Mouse (Mus musculus) olfactory bulb, adult 2 months (tissue): ENCODE measurements around the gene Cep162. TPM values are rescaled to one million over a fixed set of nuclear protein-coding genes. Genes with fewer than 3 reads are reported as not detected.

ENCODE experiments used
- H3K27ac ChIP-seq: fragments of 200-500 bp; 2 replicates; pipeline ENCODE4 v1.5.1; 2012; ENCODE audit warnings: low read depth, low read length; ENCODE audit not compliant: insufficient read depth
- H3K4me1 ChIP-seq: fragments of 200-500 bp; 2 replicates; pipeline ENCODE4 v1.6.1; 2012; ENCODE audit warnings: low read length; ENCODE audit not compliant: control insufficient read depth, insufficient read depth
- H3K4me3 ChIP-seq: fragments of 200-500 bp; 2 replicates; pipeline ENCODE4 v1.5.1; 2012; ENCODE audit warnings: mild to moderate bottlenecking, low read depth, low read length, moderate library complexity; ENCODE audit not compliant: insufficient read depth
- CTCF ChIP-seq: fragments of 200-500 bp; IDR thresholded peaks from 2 replicates; pipeline ENCODE4 v1.5.1; 2012; ENCODE audit warnings: low read depth, mild to moderate bottlenecking, low read length, moderate library complexity; ENCODE audit not compliant: insufficient read depth
- POLR2A ChIP-seq: fragments of 200-500 bp; IDR thresholded peaks from 2 replicates; pipeline ENCODE4 v1.6.1; 2012; ENCODE audit warnings: mild to moderate bottlenecking, low read depth, low read length, moderate library complexity; ENCODE audit not compliant: insufficient read depth
- WGBS: fragments of 180-500 bp; shearing (Covaris S2); methylation state at CpG from one replicate; pipeline ENCODE4 v1.1.7; 2018; 5-methylcytosine and 5-hydroxymethylcytosine counted together
- polyA plus RNA-seq: library from polyadenylated mRNA; stranded (reverse); fragments of >200 nt; gene quantifications from 2 replicates; pipeline ENCODE4 v1.2.4, GENCODE M21; 2012; ENCODE audit warnings: low replicate concordance; ENCODE audit not compliant: missing spikeins, insufficient read depth, insufficient read length

The Cep162 gene
- polyA plus RNA-seq, result not detected in 2 replicates

DNA sequence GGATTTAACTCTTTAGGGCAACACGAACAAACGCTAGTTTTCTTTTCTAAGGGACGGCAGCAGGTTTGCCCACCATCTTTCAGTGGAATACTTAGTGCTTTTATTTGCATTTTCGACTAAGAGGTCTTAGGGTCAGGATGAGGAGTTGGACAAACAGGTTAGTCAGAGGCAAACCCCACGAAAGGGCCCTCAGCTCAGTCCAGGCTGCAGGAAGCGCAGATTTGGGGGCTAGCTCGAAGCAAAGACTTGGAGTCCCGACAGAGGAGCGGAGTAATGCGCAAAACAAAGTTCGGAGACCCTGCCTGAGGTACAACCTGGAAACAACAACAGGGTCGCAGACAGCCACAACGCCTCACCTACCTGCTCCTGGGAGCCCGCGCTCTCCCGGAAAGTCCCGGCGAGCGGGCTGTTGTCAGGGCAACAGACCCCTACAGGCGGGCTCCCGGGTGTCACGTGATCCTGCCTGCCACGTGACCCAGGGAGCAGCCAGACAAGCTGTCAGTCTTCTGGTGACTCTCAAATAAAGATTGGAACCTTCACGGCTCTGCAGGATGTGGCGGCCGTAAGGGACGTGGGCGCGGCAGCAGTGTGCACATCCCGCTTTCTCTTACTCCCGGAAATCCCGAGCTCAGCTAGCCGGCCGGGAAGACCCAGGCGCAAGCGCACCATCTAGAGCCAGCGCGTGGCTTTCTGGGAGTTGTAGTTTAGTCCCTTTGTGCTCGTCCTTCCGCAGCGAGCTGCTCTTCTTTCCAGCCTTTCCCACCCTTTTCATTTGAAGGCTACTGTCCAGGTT is at the start of gene Cep162:
Cep162 (minus strand) TSS at position 634 of the 793 bp plus-strand sequence.
- Histone ChIP-seq H3K4me1 (0 out of 2 replicates have a peak, but pooled peaks cover 2% of the 10 kb centered on the region), H3K27ac (peak within 1 kb of the TSS; percentile 93), H3K4me3 (peak within 1 kb of the TSS; percentile 98)
- TF ChIP-seq CTCF (peak; percentile 20; the same call in 1 of the 2 replicates), POLR2A (peak; percentile 37; the same call in 1 of the 2 replicates)
- under 1% methylated on average over 41 of the region's 41 CpGs for WGBS

- TF ChIP-seq CTCF (no peak), POLR2A (no peak)
- Histone ChIP-seq H3K4me1 (no peaks in the 10 kb centered on the region), H3K4me3 (no peak overlapping the region)
These were observed 47.9 kb upstream of the Cep162 start for GRCm38 (mm10) chr9:87303196-87303595.

GRCm38 (mm10) chr9:87298900-87299299 is 43.6 kb upstream of the Cep162 start:
- WGBS, result 64% methylated on average over 12 of the region's 12 CpGs
- Histone ChIP-seq H3K4me3 (no peak overlapping the region), H3K4me1 (no peaks in the 10 kb centered on the region), H3K27ac (no peak overlapping the region)
- TF ChIP-seq POLR2A (no peak), CTCF (no peak)

More at GRCm38 (mm10) chr9:87303196-87303595, 47.9 kb upstream of the Cep162 start:
- H3K27ac ChIP-seq, result no peak overlapping the region

- 81% methylated on average over 1 of the region's 1 CpGs for WGBS
- Histone ChIP-seq H3K4me3 (no peak overlapping the region), H3K27ac (no peak overlapping the region), H3K4me1 (no peaks in the 10 kb centered on the region)
- TF ChIP-seq POLR2A (no peak), CTCF (no peak)
These were observed 42.2 kb upstream of the Cep162 start for GRCm38 (mm10) chr9:87297522-87297921.

DNA sequence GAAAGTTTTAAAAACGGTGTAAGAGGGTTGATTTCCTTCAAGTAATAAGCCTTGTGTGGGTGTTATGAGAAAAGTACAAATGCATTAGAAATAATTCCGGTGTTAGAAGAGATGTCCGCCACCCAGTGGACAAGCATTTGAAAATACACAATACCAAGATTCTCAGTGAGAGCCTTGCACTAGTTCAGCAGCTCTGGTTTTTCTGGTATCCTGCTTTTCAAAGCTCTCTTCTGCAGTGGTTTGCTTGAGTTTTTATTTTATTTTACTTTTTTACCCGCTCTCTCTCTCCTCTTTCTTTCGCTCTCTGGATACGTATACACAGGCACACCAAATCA is 327 bp upstream of the Cep162 start:
- H3K4me1 ChIP-seq, result 0 out of 2 replicates have a peak, but pooled peaks cover 2% of the 10 kb centered on the region
- peak overlapping the region; percentile 98 for H3K4me3 ChIP-seq
- TF ChIP-seq POLR2A (no peak), CTCF (no peak)
- peak overlapping the region; percentile 93; the same call in 1 of the 2 replicates for H3K27ac ChIP-seq
- 14% methylated on average over 6 of the region's 6 CpGs for WGBS

- no peak overlapping the region for H3K4me3 ChIP-seq
- no peaks in the 10 kb centered on the region for H3K4me1 ChIP-seq
- H3K27ac ChIP-seq, result no peak overlapping the region
- 37% methylated on average over 3 of the region's 3 CpGs for WGBS
- no peak for TF ChIP-seq POLR2A
- TF ChIP-seq CTCF, result no peak
These were observed 7.2 kb downstream of the Cep162 start for GRCm38 (mm10) chr9:87248118-87248517.

DNA sequence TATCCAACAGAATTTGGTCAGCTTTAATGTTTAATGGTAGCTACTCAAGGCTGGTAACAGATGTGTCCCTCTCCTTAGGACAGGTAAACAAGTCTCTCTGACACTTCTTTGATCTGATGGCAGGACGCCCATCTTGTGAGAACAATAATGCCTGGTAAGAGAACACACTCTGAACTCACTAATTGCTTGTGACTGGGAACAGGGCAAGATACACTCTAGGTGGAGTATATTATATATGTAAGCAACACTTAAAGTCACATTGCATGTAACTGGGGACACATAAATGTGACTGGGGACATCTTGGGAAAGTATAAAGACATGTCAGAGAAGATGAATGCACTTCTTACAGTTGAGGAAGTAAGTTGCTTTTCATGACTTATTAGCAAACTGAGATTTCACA is 7.7 kb downstream of the Cep162 start:
- WGBS, result 91% methylated on average over 1 of the region's 1 CpGs

DNA sequence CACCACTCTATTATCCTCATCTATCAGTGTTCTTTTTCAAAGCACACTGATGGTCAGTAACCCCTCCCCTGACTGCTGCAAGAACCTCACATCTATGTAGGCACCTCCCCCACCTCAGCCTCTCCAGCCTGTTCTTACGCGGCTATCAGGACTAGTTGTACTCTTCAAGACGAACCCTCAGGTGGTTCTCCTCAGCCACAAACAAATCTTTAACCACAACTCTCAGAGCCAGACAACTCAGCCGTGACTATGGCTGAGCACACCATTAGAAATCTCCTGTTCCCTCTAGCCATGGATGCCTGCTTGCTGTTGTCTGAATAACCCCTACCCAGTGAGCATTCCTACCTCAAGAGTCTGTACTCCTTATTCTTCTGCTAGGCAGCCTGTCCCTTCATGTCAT is 42.1 kb downstream of the Cep162 start:
- TF ChIP-seq POLR2A, result no peak
- no peak for TF ChIP-seq CTCF

More for the DNA sequence above, 7.7 kb downstream of the Cep162 start:
- H3K4me3 ChIP-seq, result no peak overlapping the region
- no peak overlapping the region for H3K27ac ChIP-seq
- TF ChIP-seq POLR2A (no peak), CTCF (no peak)
- no peaks in the 10 kb centered on the region for H3K4me1 ChIP-seq

GRCm38 (mm10) chr9:87210830-87211339 is 44.5 kb downstream of the Cep162 start:
- H3K27ac ChIP-seq, result no peak overlapping the region
- H3K4me3 ChIP-seq, result no peak overlapping the region
- TF ChIP-seq POLR2A, result no peak
- no peak for TF ChIP-seq CTCF
- 93% methylated on average over 9 of the region's 9 CpGs for WGBS
- H3K4me1 ChIP-seq, result no peaks in the 10 kb centered on the region

More for the DNA sequence above, 42.1 kb downstream of the Cep162 start:
- Histone ChIP-seq H3K4me3 (no peak overlapping the region), H3K4me1 (no peaks in the 10 kb centered on the region), H3K27ac (no peak overlapping the region)
- WGBS, result 93% methylated on average over 4 of the region's 4 CpGs

GRCm38 (mm10) chr9:87202431-87202830 is 52.9 kb downstream of the Cep162 start:
- no peak overlapping the region for H3K27ac ChIP-seq
- no peak overlapping the region for H3K4me3 ChIP-seq
- TF ChIP-seq POLR2A (no peak), CTCF (no peak)
- H3K4me1 ChIP-seq, result no peaks in the 10 kb centered on the region
- 78% methylated on average over 6 of the region's 6 CpGs for WGBS
